Mouse (Mus musculus): ENCODE data around the gene Dop1a. TPM values are rescaled to one million over a fixed set of nuclear protein-coding genes. Genes with fewer than 3 reads are reported as not detected.
A peak's percentile ranks its signal among the peaks of the same experiment; 100 is the strongest.

The Dop1a gene
- polyA plus RNA-seq (2015; fragmentation: Nextera tagmentation; extraction: Ambion mirVana), result 14.9 and 17.2 TPM in 2 replicates

DNA sequence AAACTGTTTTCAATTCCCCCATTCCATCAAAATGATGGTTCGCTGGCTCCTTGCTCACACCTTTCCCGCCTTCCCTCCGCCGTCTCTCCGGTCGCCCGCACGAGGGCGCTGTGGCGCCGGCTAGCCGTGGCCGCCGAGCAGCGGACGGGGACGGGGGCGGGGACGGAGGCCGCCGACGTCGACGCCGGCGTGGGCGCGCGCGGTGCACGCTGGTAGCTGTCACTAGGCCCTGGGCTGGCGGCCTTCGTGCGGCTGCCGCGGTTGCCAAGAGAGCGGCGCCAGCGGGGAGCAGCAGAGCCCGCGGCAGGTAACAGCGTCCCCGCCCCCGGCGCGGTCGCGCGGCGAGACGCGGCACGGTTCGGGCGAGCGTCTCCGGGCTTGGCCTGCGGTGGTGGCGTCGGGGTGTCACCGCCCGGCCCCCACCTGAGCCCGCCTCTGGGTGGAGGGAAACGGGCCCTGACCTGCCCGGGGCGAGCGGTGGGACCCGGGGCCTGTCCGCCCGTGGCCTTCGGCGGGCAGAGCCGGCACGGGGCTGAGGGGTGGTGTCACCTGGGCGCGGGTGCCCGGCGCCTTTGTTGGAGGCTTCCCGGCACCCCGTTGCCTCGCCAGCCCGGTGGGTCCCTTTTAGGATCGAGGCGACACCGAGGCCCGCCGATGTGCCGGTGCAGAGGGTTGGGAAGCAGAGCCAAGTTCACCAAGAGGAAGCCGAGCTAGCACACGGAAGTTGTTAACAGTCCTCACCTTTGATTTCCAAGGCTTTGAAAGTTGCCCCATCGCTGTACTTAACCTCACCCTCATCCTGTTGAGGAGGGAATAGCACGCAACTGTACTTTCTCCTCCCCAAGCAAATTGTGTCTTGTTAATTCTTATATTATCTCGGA lies at the start of gene Dop1a:
Gene Dop1a, plus strand, starts transcription at position 165 of the 881 bp plus-strand sequence.
- ATAC-seq (ENCODE audit: insufficient number of reproducible peaks, low FRiP score, low TSS enrichment, low read depth), result peak; percentile 90
- H3K27ac ChIP-seq, result peak within 1 kb of the TSS; percentile 84

DNA sequence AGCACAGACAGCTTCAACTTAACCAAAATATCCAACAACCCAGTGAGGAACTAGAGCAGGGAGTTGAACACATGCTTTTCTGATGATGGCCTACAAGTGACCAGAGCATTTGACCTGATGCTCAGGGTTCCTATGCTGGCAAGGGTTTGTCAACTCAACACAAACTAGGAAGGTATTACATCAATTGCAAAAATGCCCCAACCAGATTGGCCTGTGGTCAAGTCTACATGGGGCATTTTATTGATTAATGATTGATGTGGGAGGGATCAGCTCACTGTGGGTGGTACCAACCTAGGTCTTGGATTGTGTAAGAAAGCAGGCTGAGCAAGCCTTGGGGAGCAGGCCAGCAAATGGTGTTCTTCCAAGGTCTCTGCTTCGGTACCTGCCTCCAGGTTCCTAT lies 49.0 kb upstream of the Dop1a start:
- H3K9ac ChIP-seq, result no peak overlapping the region
- H3K4me3 ChIP-seq, result no peak overlapping the region
- H3K4me1 ChIP-seq, result no peaks in the 10 kb centered on the region
- H3K27ac ChIP-seq, result no peak overlapping the region
- no peaks in the 10 kb centered on the region for H3K36me3 ChIP-seq
- 96% methylated on average over 1 of the region's 1 CpGs for WGBS
- no peak for ATAC-seq (ENCODE audit: insufficient number of reproducible peaks, low FRiP score, low TSS enrichment, low read depth)
- no peaks in the 10 kb centered on the region for H3K9me3 ChIP-seq
- H3K4me2 ChIP-seq, result no peak overlapping the region
- H3K27me3 ChIP-seq, result no peaks in the 10 kb centered on the region

More for the DNA sequence above, at the start of gene Dop1a:
- peak within 1 kb of the TSS; percentile 86 for H3K9ac ChIP-seq
- peak within 1 kb of the TSS; percentile 86 for H3K4me3 ChIP-seq
- no peaks in the 10 kb centered on the region; the same call in 1 of the 2 replicates for H3K4me1 ChIP-seq
- no peaks in the 10 kb centered on the region for H3K36me3 ChIP-seq
- H3K4me2 ChIP-seq, result peak within 1 kb of the TSS; percentile 59
- H3K9me3 ChIP-seq, result no peaks in the 10 kb centered on the region
- H3K27me3 ChIP-seq, result no peaks in the 10 kb centered on the region
- WGBS, result under 1% methylated on average over 75 of the region's 93 CpGs

DNA sequence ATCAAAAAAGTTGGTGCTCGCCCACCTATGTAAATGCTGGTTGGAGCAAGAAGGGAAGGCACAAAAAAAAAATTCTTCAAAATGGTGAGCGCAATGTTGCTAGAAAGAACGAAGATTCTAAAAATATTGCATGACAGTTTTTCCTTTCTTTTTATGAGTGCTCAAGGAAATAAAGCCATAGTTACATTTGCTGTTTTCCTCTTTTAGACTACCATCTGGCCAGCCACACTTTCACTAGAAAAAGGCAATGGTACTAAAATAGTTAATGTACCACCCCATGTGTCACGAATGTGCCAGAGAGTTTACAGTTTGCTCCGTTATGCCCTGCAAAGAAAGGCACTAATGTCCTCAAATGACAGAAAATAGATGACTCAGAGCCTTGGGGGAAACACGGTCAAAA lies 47.6 kb upstream of the Dop1a start:
- no peaks in the 10 kb centered on the region for H3K36me3 ChIP-seq
- H3K9ac ChIP-seq, result no peak overlapping the region
- H3K4me1 ChIP-seq, result no peaks in the 10 kb centered on the region
- no peak for ATAC-seq (ENCODE audit: insufficient number of reproducible peaks, low FRiP score, low TSS enrichment, low read depth)
- WGBS, result 71% methylated on average over 6 of the region's 6 CpGs
- H3K9me3 ChIP-seq, result no peaks in the 10 kb centered on the region
- no peak overlapping the region for H3K4me3 ChIP-seq
- H3K27ac ChIP-seq, result no peak overlapping the region
- H3K27me3 ChIP-seq, result no peaks in the 10 kb centered on the region
- no peak overlapping the region for H3K4me2 ChIP-seq

DNA sequence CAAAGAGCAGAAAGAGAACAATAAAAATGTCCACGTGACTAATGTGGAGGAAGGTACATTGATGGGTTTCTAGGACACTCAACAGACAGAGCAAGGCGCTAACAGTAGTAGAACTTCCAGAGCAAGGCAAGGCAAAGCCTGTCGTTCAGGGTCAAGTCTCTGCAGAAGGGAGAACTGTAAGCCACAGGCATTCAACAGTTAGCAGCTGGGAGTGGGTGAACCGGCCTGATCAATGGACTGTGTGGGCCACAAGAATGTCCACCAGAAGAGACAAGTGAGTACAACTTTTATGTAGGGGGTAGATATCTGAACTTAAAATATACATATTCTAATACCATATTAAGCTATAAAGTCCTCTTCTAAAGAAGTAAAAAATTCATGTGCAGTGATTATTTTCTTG lies 43.6 kb upstream of the Dop1a start:
- no peaks in the 10 kb centered on the region for H3K36me3 ChIP-seq
- no peak overlapping the region for H3K4me3 ChIP-seq
- no peak overlapping the region for H3K9ac ChIP-seq
- no peak for ATAC-seq (ENCODE audit: insufficient number of reproducible peaks, low FRiP score, low TSS enrichment, low read depth)
- WGBS, result 74% methylated on average over 4 of the region's 4 CpGs
- no peaks in the 10 kb centered on the region for H3K9me3 ChIP-seq
- H3K4me2 ChIP-seq, result no peak overlapping the region
- H3K27me3 ChIP-seq, result no peaks in the 10 kb centered on the region
- no peaks in the 10 kb centered on the region for H3K4me1 ChIP-seq
- H3K27ac ChIP-seq, result no peak overlapping the region

DNA sequence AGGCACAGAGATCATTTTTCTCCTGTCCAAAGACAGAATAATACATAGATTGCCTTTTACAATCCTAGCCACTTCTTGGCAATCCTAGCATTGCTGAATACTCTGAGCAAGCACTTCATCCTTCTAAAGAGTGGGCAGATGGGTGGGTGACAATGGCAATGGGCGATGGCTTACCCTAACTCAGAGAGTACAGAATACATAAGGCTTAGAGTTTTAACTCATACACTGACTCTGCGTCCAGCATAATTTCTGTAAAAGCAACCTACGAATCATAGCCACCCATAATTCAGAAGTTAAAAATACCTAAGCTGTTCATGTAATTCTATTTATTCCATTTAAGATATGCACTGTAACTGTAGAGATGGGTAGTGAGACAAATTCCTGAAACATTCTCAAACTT lies 31.4 kb upstream of the Dop1a start:
- Histone ChIP-seq H3K36me3 (no peaks in the 10 kb centered on the region), H3K9me3 (no peaks in the 10 kb centered on the region), H3K4me2 (no peak overlapping the region), H3K4me3 (no peak overlapping the region), H3K9ac (no peak overlapping the region), H3K27me3 (no peaks in the 10 kb centered on the region), H3K4me1 (no peaks in the 10 kb centered on the region), H3K27ac (no peak overlapping the region)
- WGBS, result 85% methylated on average over 3 of the region's 3 CpGs
- no peak for ATAC-seq (ENCODE audit: insufficient number of reproducible peaks, low FRiP score, low TSS enrichment, low read depth)

DNA sequence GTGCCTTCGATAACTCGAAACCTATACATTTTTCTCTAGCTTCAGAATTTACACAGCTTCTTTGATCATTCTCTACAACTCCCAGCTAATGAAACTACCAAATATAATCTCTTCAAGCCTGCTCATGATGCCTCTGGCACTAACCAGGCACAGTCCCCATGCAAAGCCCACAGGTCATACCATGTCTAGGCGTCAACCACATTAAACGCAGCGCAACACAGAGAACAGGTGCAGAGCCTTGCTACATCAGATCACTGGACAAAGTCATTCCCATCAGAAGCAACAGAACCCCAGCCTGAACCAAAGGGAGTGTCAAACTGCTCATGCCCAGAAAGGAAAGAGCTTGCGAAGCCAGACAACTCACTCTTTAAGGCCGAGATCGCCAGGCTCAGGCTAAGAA lies 30.3 kb upstream of the Dop1a start:
- H3K4me1 ChIP-seq, result no peaks in the 10 kb centered on the region
- no peak overlapping the region for H3K9ac ChIP-seq
- H3K27ac ChIP-seq, result no peak overlapping the region
- no peak overlapping the region for H3K4me2 ChIP-seq
- WGBS, result 90% methylated on average over 8 of the region's 8 CpGs
- no peaks in the 10 kb centered on the region for H3K27me3 ChIP-seq
- ATAC-seq (ENCODE audit: insufficient number of reproducible peaks, low FRiP score, low TSS enrichment, low read depth), result no peak
- no peaks in the 10 kb centered on the region for H3K36me3 ChIP-seq
- no peak overlapping the region for H3K4me3 ChIP-seq
- H3K9me3 ChIP-seq, result no peaks in the 10 kb centered on the region

DNA sequence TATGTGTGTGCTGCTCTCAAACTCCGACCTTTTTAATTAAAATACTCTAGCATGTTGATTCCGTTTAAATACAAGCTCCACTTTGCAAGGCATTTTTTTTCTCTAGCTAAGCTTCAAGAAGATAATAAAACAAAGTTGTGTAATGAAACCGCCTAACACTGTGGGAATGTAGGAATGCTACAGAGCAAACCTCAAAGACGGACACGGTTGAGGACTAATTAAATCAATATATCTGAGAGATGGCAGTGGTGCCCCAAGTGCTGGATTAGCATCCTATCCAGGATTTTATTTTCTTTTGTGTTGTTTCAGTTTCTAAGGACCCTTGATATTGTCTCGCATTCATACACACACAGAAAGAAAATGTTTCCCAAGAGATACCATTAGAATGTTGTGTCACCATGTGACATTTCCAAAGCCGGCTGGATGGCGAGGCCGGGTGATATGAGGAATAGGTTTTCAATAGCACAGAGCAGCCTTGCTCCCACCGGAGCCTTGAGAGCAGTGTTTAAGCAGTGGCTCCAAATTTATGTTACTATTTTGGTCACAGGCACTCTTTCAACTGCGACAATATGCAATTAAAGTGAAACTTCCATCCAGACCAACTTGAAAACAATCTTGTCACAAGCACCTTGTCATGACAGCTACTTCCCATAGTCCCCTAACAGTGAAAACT lies 28.5 kb upstream of the Dop1a start:
- no peaks in the 10 kb centered on the region for H3K9me3 ChIP-seq
- ATAC-seq (ENCODE audit: insufficient number of reproducible peaks, low FRiP score, low TSS enrichment, low read depth), result no peak
- WGBS, result 52% methylated on average over 11 of the region's 11 CpGs
- no peak overlapping the region for H3K9ac ChIP-seq
- no peak overlapping the region for H3K27ac ChIP-seq
- H3K4me3 ChIP-seq, result no peak overlapping the region
- no peak overlapping the region for H3K4me2 ChIP-seq
- no peaks in the 10 kb centered on the region for H3K36me3 ChIP-seq
- no peaks in the 10 kb centered on the region for H3K4me1 ChIP-seq
- no peaks in the 10 kb centered on the region for H3K27me3 ChIP-seq

DNA sequence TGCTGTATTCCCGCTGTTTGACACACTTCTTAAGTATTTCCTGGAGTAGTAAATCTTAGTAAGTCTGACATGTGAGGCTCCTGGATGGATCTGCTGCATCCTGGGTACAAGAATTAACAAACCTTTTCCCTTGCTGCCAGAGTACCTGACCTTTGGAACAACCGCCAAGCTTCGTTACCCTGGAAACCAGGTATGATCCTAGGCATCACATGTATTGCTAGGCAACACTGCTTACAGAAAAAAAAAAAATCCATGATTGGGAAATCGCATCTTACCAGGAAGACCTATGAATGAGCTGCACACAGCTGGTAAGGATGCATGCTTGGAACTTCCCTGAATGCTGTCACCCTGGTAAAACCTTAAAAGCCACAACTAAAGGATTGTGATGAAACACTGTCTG lies 24.7 kb upstream of the Dop1a start:
- H3K27ac ChIP-seq, result no peak overlapping the region
- H3K36me3 ChIP-seq, result no peaks in the 10 kb centered on the region
- no peak overlapping the region for H3K4me2 ChIP-seq
- no peak overlapping the region for H3K4me3 ChIP-seq
- no peaks in the 10 kb centered on the region for H3K9me3 ChIP-seq
- 64% methylated on average over 4 of the region's 4 CpGs for WGBS
- no peaks in the 10 kb centered on the region for H3K27me3 ChIP-seq
- no peaks in the 10 kb centered on the region for H3K4me1 ChIP-seq
- H3K9ac ChIP-seq, result no peak overlapping the region
- no peak for ATAC-seq (ENCODE audit: insufficient number of reproducible peaks, low FRiP score, low TSS enrichment, low read depth)

DNA sequence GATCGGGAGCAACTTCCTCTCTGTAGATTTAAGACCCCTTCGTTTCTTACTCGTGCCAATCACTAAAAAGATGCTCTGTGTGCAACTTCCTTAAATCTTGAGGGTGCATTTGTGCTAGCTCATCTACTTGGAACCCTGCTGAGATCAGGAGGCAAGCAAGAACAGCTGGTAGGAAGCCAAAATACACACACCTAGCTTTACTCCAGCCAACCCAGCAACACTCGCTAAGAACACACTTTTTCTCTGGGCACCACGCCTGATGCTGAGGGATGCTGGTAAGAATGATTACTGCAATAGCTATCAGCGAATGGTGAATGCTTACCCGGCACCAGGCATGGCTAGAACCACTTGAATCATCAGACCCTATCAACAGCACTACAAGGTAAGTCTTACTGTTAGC lies 20.1 kb upstream of the Dop1a start:
- Histone ChIP-seq H3K4me2 (no peak overlapping the region), H3K36me3 (no peaks in the 10 kb centered on the region), H3K9ac (no peak overlapping the region), H3K4me1 (peaks cover 4% of the 10 kb centered on the region; the same call in 1 of the 2 replicates), H3K4me3 (no peak overlapping the region), H3K27me3 (no peaks in the 10 kb centered on the region), H3K9me3 (no peaks in the 10 kb centered on the region), H3K27ac (no peak overlapping the region)
- WGBS, result 72% methylated on average over 7 of the region's 7 CpGs
- ATAC-seq (ENCODE audit: insufficient number of reproducible peaks, low FRiP score, low TSS enrichment, low read depth), result no peak

DNA sequence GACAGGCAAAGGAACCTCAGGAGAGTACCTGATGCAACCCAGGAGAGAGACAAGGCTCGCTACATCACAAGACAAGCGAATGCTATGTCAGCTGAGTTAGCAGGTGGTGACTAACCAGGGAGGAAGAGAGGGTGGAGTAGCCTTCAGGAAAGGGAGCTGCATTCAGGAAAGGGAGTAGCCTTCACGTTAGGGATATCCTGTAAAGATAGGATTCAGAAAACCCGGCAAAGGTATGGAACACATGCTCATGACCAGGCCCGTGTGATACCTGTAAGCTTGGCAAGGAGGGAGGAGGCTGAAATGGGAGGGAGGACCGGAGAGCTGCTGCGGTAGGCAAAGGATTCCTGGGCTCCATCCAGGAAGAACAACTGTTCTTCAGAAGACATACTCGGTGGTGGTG lies 19.5 kb upstream of the Dop1a start:
- H3K4me1 ChIP-seq, result peaks cover 4% of the 10 kb centered on the region; the same call in 1 of the 2 replicates
- H3K9me3 ChIP-seq, result no peaks in the 10 kb centered on the region
- H3K4me2 ChIP-seq, result no peak overlapping the region
- no peak for ATAC-seq (ENCODE audit: insufficient number of reproducible peaks, low FRiP score, low TSS enrichment, low read depth)
- WGBS, result 89% methylated on average over 8 of the region's 8 CpGs
- no peaks in the 10 kb centered on the region for H3K36me3 ChIP-seq
- no peak overlapping the region for H3K27ac ChIP-seq
- no peaks in the 10 kb centered on the region for H3K27me3 ChIP-seq
- H3K9ac ChIP-seq, result no peak overlapping the region
- no peak overlapping the region for H3K4me3 ChIP-seq

DNA sequence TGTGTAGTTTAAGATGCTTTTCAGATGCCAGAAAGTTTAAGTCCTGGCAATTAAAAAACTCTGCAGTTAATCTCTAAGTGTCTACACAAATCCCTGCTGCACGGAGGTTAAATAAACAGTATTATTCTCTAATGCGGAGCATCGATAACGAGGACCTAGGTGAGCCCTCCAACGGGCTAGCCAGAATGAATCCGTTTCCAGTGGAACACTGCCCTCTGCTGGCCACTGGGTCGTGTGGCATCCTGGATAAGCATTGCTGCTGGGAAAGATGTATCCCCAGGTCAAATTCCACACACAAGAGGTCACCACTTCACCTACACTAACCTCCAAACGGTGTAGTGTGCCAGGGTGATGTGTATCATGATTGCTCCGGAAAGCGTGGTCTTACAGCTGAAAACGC lies 17.4 kb upstream of the Dop1a start:
- H3K27ac ChIP-seq, result no peak overlapping the region
- no peak for ATAC-seq (ENCODE audit: insufficient number of reproducible peaks, low FRiP score, low TSS enrichment, low read depth)
- 4% methylated on average over 11 of the region's 11 CpGs for WGBS

DNA sequence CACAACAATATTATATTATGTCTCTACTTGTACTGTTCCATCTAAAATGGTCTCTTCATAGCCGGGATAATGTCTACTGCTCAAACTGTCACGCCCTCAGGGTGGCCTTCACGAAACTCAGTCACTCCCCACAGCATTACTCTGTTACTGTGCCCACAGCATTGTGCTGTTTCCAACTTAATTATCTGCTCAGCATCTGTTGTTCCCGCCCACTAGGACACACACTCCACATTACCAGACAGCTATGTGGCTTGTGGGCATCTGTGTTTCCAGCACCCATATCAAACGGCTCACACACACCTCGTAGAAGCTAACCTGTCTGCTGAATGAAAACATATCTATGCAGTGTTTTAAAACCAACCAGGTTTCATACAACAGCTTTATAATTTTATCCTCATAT lies 15.9 kb upstream of the Dop1a start:
- peaks cover 4% of the 10 kb centered on the region; the same call in 1 of the 2 replicates for H3K4me1 ChIP-seq
- WGBS, result 35% methylated on average over 6 of the region's 6 CpGs
- no peak overlapping the region for H3K4me3 ChIP-seq
- no peaks in the 10 kb centered on the region for H3K27me3 ChIP-seq
- no peak overlapping the region for H3K4me2 ChIP-seq
- H3K9me3 ChIP-seq, result no peaks in the 10 kb centered on the region
- ATAC-seq (ENCODE audit: insufficient number of reproducible peaks, low FRiP score, low TSS enrichment, low read depth), result no peak
- no peak overlapping the region for H3K9ac ChIP-seq
- H3K36me3 ChIP-seq, result no peaks in the 10 kb centered on the region
- H3K27ac ChIP-seq, result no peak overlapping the region

More for the DNA sequence above, 17.4 kb upstream of the Dop1a start:
- Histone ChIP-seq H3K36me3 (no peaks in the 10 kb centered on the region), H3K27me3 (no peaks in the 10 kb centered on the region), H3K4me1 (peaks cover 4% of the 10 kb centered on the region; the same call in 1 of the 2 replicates), H3K9me3 (no peaks in the 10 kb centered on the region), H3K4me3 (no peak overlapping the region), H3K9ac (no peak overlapping the region), H3K4me2 (no peak overlapping the region)

Measured in limb, embryonic 15.5 days (tissue).